Mouse (Mus musculus): ENCODE data around the gene Tnc.
A peak's percentile ranks its signal among the peaks of the same experiment; 100 is the strongest.
"Not testable (repeated sequence)": the region's sequence is repeated elsewhere in the genome, so short reads cannot be mapped to it uniquely, and the experiment has no call there.

Tnc gene

GRCm38 (mm10) chr4:63961858-63962468, 84.9 kb downstream of the Tnc start:
- no peak for DNase-seq (ENCODE audit: low read depth)

- peak; percentile 60 for DNase-seq (ENCODE audit: low read depth)
Observed at GRCm38 (mm10) chr4:63958601-63959000, 88.2 kb downstream of the Tnc start.

GRCm38 (mm10) chr4:63950054-63950453, 96.8 kb downstream of the Tnc start:
- no peak for DNase-seq (ENCODE audit: low read depth)

- DNase-seq (ENCODE audit: low read depth): not testable (repeated sequence)
Observed at GRCm38 (mm10) chr4:63948688-63949073, 98.1 kb downstream of the Tnc start.

GRCm38 (mm10) chr4:63948066-63948687, 98.6 kb downstream of the Tnc start:
- peak; percentile 40 for DNase-seq (ENCODE audit: low read depth)

- no peak for DNase-seq (ENCODE audit: low read depth)
Observed at GRCm38 (mm10) chr4:63943813-63944212, 103.0 kb downstream of the Tnc start.

GRCm38 (mm10) chr4:63942875-63943274, 103.9 kb downstream of the Tnc start:
- no peak for DNase-seq (ENCODE audit: low read depth)

GRCm38 (mm10) chr4:63941420-63941819, 105.4 kb downstream of the Tnc start:
- DNase-seq (ENCODE audit: low read depth): no peak

- DNase-seq (ENCODE audit: low read depth): no peak
Observed at GRCm38 (mm10) chr4:63939428-63939827, 107.4 kb downstream of the Tnc start.

GRCm38 (mm10) chr4:63935960-63936359, 110.9 kb downstream of the Tnc start:
- no peak for DNase-seq (ENCODE audit: low read depth)

GRCm38 (mm10) chr4:63935314-63935713, 111.5 kb downstream of the Tnc start:
- DNase-seq (ENCODE audit: low read depth): no peak

- DNase-seq (ENCODE audit: low read depth): no peak
Observed at GRCm38 (mm10) chr4:63930863-63931262, 116.0 kb downstream of the Tnc start.

GRCm38 (mm10) chr4:63929490-63929889, 117.3 kb downstream of the Tnc start:
- DNase-seq (ENCODE audit: low read depth): no peak

- no peak for DNase-seq (ENCODE audit: low read depth)
Observed at GRCm38 (mm10) chr4:63928192-63928591, 118.6 kb downstream of the Tnc start.

GRCm38 (mm10) chr4:63917181-63917580, 129.6 kb downstream of the Tnc start:
- no peak for DNase-seq (ENCODE audit: low read depth)

- DNase-seq (ENCODE audit: low read depth): no peak
Observed at GRCm38 (mm10) chr4:63916753-63917152, 130.1 kb downstream of the Tnc start.

- no peak for DNase-seq (ENCODE audit: low read depth)
Observed at GRCm38 (mm10) chr4:63916288-63916687, 130.5 kb downstream of the Tnc start.

Measured in fibroblast of lung, adult 2 months (primary cell).